Mouse (Mus musculus) megakaryocyte, adult 5-6 weeks (primary cell): Measurements from ENCODE around the gene Gucd1. TPM values are rescaled to one million over a fixed set of nuclear protein-coding genes. Genes with fewer than 3 reads are reported as not detected.

Experiments
- ATAC-seq: 2 replicates; pipeline ENCODE4 v1.8.0; 2016; ENCODE audit warnings: mild to moderate bottlenecking, inconsistent platforms; ENCODE audit not compliant: poor library complexity, severe bottlenecking
- total RNA-seq, 2 experiments: library from RNA; stranded (forward) in 1 of 2; stranded (reverse) in 1 of 2; fragments of 153-499, 151-499 nt in 1 of 2; fragments of 221-1000, 200-1000 nt in 1 of 2; gene quantifications; 2 replicates each; pipeline versions ENCODE4 v1.2.3 to v1.2.4; 2015 to 2017

The Gucd1 gene
- total RNA-seq, 2 experiments from 2014 or later: 22.1 to 33.4 TPM

DNA sequence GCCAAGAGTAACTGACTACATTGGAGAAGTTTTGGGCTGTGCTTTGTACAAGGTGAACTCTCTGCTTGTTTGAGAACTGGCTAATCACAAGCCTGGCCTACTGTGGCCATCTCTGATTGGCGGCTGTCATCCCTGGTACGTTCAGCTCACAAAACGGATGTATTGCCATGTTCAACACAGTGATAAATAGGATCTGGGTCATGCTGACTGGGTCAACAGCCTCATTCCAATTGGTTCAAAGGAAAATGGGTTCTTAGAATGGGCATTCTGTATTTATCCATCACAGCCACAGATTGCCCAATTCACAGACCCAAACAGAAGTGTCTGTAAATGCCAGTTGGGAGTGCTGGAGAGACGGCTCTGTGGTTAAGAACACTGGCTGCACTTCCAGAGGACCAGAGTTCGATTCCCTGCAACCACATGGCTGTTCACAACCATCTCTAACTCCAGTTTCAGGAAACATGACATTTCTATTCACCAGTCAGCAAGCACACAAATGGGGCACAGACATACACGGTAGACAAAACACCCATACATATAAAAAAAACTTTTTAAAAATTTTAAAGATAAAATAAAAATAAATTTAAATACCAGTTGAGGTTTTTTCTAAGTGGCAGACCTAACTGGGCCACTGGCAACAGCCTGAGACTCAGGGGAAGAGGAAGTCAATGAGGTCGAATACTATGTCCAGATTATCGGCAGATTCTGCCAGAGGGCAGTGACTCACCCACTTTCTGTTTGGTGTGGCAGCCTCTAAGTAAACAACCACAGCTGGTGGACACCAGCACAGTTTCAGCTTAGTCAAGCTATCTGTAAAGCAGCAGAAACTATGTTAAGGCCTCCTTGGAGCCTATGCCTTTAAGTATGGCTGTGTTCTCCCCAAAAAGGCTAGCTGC is 13.3 kb downstream of the Gucd1 start:
- peak; percentile 97 for ATAC-seq

DNA sequence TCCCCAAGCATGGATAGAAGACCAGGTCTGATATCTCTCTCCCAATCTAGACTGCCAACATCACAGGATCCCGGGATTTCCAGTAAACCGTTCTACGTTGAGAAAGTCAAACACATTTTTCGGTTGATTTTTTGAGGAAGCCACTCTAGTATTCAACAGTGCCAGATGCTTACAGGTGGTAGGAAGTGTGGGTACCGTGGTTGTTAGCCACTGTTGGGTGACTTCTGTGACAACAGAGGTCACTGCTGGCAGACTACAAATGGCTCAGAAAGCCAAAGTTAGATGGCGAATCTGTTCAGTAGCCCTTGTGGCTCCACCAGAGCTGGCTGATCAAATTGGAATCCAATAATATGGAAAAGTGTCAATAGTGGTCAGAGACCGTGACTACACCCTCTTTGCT is 14.1 kb downstream of the Gucd1 start:
- ATAC-seq: no peak

DNA sequence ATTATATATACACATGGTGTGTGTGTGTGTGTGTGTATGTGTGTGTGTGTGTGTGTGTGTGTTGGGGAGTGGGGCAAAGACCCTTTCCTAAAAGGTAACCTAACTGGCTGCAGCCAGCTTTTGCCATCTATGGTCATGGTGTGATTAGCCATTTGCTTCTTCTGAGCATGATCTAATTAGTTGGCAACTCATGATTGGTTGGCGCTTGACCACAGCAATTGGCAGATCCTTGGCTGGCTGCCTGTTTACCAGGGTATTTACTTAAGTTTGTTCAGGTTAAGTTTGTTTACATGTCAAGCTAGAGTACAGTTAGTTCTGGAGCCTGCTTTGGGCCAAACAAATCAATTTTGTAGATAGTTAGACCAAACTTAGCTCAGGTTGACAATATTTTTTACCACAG is 16.1 kb downstream of the Gucd1 start:
- ATAC-seq: no peak

DNA sequence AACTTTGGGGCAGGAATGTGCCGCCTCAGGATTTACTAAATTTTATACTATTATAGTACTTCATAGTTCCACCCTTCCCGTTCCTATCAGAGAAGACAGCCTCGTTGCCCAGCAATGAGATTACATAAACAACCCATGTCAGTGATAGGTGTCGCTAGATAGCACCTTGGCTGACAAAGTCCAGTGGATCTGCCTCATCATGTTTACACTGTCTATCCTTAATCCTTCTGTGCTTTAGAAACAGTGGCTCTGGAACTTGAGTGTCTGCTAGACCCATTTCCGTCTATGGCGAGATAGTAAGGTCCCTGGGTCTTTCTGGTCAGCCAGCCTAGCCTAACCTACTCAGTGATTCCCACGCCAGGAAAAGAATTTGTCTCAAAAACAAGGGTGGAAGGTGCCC is 17.4 kb downstream of the Gucd1 start:
- ATAC-seq: no peak

DNA sequence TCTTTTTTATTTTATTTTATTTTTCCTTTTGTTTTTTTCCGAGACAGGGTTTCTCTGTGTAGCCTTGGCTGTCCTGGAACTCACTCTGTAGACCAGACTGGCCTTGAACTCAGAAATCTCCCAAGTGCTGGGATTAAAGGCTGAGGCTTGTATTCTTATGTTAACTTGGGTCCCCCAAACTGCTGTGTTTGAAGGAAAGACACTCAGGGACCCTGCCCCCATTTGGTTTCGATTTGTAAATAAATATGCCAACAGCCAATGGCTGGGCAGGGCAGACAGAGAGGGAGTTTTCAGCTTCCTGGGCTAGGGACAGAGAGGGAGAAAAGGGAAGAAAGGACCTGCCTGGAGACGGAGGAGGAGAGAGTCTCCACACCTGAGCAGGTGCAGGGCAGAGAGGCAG is 18.0 kb downstream of the Gucd1 start:
- ATAC-seq: no peak

DNA sequence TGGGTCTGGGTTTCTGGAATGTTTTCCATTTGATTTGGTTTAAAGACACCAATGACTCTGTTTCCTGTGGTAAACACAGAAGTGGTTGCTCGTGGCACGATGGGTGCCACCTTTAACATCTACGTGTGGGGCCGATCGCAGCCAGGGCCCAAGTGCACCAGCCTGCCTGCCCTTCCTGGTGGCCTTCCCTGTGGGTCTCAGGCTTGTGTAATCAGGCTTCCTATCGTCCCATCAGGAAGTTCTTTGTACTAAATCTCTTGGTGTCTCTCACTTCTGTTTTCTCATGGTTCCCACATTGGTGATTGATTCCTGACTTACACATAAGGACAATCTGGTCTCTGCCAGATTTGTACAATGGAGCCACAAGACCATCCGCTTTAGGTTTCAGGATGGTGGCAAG is 18.6 kb downstream of the Gucd1 start:
- ATAC-seq: peak; percentile 51

DNA sequence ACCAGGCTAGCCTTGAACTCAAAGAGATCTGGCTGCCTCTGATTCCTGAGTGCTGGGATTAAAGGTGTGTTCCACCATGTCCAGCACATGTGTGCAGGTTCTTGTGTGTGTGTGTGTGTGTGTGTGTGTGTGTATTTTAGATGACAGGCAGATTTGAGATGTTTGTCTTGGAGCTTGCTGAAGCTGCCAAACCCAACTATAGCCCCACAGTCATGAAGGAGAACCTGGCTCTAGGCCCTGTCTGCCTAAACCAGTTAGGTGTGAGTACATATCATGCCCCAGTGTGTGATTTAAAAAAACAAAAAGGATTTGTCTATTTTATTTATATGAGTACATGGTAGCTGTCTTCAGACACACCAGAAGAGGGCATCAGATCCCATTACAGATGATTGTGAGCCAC is 21.9 kb downstream of the Gucd1 start:
- ATAC-seq: no peak

DNA sequence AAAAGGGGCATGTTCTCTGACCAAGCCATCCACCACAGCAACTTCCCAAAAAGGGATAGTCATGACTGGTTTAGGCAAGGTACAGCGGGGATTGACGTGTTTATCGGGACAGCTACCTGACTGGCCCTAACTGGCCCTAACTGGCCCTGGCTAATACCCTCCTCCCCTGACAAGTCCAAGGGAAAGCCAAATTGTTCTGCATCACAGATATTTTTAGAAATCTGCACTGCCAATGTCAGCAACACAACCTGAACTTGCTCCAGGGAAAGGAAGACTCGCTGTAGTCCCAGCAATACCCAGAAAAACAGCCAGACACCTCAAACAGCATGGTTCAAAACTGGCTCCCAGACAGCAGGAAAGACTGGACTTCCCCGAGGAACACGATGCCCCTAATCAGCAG is 22.5 kb downstream of the Gucd1 start:
- ATAC-seq: no peak

DNA sequence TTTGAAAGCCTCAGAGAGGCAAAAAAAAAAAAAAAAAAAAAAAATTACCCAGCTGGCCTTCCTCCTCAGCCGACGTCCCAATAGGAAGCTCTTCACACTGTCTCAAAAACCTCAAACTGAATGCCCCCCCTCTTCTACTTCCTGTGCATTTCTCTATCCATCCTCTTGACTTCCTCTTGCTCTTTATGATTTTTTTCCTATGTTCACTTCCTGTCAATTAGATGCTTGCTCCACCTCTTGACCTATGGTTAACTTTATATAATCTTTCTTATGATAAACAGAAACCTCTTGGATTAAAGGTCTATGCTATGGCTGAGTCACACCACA is 25.9 kb downstream of the Gucd1 start:
- ATAC-seq: peak; percentile 64

DNA sequence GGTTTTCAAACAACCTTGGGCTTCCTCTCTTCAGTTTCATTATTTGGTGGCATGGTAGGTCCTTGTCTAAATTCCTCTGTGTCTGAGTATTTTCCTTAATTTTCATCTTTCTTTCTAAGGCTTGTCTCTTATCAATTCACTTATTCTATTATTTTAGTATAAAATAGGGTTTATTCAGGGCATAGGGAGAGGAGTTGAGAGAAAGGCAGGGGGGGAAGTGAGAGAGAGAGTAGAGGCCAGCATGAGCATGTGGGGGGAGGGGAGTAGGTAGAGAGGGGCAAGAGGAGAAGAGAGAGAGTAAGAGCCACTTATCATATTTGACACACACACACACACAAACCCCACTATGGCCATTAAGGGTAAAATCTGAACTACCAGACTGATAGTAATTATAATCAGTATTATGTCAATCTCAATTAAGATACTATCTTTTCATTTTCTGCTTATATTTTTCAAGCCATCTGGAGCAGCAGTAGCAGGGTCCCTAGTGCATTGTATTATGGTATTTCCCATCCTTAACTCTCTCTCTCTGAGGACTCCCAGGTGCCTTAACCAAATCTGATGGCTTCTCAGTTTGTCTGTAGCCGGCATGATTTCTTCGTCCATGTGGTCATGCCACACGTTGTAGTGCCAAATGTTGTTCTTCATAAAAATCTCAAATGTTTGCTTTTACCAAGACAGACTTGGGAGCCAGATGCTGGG is 26.4 kb downstream of the Gucd1 start:
- no peak for ATAC-seq

DNA sequence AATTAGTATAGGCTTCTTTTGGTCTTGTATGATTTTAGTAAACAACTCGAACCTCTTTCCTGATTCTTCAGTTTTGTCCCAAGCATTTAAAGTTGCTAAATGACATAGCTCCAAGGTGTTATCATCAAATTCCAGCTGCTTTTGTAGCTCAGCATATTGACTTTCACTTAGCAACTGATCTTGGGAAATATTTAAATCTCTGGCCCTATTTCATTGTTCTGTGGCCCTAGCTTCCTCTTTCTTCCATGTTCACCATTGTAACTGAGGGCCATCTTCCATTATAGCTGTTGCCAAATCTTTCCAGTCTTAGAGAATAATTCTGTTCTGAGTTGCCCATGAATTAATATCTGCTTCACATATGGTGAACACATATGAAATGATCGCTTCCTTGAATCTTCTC is 27.0 kb downstream of the Gucd1 start:
- ATAC-seq: peak; percentile 68

DNA sequence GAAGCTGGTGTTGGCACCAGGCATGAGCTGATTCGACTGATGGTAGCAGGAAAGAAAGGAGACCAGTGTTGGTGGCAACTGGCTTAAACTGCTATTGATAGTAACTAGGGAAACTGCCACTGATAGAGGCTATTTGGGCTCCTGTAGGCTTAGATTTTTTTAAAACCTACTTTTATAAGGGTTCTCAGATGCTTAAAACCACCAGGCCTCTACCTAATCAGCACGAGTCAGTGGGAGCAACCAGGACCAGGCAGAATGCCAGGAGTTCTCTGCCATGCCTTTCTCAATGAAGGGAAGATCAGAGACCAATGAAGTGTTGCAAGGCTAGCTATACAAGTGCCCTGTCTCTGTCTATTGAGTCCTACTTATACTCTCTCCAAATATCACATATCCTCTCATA is 28.2 kb downstream of the Gucd1 start:
- no peak for ATAC-seq

DNA sequence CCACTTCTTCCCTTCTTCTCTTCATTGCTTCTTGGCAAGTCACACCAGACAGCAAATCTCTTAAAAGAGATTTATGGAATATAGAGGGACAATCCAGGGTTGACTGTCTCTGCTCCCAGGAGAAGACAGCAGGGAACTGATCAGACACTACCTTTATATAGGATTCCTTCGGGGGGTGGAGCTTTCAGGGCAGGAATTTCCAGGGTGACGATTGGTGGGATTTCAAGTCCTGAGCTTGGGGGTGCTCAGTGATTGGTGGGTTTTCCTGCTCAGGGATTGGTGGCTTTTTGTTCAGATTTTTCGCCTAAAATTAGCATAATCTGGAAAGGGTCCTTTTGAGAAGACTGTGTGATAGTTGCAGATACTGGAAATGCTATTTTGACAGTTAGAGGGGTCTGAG is 30.6 kb downstream of the Gucd1 start:
- no peak for ATAC-seq

DNA sequence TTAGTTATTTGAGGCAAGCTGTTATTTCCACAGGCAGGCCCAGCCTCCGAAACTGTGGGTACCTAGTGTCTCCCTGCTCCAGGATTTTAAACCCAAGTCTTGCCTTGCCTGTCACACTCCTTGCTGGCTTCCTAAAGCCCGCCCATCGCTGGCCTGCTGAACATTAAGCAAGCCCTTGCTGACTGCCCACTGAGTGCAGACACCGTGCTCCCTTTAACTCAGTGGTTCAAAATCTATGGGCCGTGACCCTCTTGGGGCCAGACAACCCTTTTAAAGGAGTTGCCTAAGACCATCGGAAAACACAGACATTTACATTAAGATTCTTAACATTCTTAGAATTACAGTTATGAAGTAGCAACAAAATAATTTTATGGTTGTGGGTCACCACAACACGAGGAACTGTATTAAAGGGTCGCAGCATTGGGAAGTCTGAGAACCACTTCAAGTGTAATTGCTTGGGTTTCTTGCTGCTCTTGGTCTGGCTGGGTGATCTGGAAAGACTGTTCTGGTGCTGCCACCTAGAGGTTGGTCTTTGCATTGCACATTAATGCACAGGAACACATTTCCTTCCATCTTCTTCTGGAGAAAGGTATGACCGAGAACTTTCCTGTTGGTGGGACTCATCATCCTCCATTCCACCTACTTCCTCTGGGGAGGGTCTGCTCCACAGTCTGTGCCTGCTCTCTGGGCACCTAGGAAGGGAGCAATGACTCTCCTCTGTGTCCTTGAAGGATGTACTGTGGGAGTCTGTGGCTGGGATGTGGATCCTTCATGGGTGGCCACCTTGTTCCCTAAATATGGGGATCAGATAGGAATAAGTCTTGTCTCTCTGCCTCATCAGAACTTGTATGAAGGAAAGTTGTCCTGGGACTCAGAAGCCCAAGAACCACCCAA is 31.4 kb downstream of the Gucd1 start:
- ATAC-seq: peak; percentile 88

DNA sequence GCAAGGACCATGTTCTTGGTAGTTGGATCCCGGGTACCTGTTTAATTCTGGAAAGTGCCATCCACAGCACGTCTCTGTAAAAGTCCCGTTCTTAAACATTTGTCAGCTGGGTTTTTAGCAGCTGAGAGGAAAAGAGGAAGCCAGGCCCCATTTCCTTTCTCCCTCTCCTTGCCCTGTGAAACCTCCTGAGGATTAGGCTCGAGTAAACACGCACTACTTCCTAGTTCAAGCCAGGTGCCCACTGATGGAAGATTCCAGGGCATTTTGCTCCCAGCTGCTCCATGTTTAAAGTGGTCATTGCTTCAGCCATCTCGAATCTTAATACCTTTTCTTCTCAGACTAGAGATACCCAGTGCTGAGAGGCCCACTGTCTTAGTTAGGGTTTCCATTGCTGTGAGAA is 33.0 kb downstream of the Gucd1 start:
- peak; percentile 48; the same call in 1 of the 2 replicates for ATAC-seq

DNA sequence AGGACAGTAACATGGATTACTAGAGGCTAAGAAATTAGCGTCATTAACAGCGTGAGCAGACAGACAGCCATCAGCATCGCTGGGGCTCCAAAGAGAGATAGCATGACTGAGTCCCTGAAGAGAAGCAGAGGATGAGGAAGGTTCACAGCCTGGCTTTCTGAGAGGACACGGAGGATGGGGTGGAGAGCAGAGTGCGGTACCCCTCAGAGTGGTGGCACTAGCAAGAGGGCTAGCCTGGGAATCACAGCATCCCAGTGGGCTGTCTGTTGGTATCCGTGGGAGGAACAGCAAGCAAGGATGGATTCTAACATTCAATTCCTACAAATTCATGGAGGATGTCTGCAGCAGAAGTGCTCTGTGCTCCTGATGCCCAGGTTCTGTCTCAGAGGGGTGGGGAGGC is 33.7 kb downstream of the Gucd1 start:
- no peak for ATAC-seq

DNA sequence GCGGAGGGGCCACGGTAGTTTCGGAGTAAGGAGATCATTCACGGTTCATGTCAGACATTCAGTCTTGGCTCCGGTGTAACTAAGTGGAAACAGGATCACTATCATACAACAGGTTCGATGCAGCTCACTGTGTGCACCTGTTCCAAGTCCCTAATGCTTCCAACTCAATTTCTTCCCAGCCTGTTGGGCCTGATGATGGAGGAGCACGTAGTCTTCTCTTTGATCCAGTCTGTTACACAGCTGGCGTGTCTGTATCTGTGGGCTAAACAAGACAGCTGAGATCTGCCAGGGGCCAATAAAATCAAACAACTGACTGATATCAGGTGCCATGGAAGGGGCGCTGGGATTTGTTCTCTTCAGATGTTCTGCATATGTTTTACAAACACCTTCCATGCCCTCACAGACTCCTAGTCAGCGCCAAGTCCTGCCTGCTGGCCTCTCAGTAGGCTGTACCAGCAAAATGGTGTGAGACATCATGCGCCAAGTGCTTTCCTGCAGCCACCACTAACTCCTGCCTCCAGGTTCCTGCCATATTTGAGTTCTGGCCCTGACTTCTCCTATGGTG is 34.8 kb downstream of the Gucd1 start:
- ATAC-seq: no peak

DNA sequence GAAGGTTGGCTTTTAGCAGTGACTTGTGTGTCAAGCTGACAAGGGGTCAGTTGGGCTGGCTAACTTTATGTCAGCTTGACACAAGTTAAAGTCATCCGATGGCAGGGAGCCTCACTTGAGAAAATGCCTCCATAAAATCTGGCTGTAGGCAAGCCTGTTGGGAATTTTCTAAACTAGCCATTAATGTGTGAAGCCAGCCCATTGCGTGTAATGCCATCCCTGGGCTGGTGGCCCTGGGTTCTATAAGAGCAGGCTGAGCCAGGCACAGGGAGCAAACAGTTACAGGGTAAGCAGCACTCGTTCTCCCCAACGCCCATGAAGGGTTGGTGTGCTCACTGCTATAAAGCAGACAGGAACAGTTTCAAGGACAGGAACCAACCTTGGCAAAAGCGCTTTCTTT is 35.5 kb downstream of the Gucd1 start:
- no peak for ATAC-seq

DNA sequence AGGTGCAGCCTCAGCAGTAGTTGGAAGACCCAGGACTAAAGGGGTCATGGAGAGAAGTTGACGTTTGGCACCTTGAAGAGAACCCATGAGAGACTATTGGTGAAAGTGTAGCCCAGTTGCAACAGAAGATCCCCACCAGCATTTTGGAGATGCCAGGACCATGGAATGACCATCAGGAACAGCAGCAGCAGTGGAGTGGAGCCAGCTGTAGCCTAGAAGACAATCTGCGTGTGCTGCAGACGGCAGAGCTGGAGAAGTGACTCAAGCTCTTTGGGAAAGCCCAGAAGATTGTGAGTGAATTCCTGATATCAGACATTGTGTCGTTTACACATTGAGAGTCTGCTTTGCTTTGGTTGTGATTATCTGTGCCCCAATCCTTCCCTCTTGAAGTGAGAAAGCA is 36.1 kb downstream of the Gucd1 start:
- ATAC-seq: no peak

DNA sequence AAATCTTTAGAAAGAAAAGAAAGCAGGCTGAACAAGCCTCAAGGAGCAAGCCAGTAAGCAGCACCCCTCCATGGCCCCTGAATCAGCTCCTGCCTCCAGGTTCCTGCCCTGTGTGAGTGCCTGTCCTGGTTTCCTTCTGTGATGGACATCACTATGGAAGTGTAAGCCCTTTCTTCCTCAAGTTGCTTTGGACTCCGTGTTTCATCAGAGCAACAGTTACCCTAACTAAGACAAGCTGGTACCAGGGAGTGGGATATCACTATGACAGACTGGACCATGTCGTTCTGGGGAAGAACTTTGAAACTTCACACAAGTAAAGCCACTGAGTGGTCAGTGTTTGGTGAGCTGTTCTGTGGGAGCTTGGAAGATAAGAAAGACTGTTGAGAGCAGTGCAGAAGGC is 37.8 kb downstream of the Gucd1 start:
- ATAC-seq: no peak

DNA sequence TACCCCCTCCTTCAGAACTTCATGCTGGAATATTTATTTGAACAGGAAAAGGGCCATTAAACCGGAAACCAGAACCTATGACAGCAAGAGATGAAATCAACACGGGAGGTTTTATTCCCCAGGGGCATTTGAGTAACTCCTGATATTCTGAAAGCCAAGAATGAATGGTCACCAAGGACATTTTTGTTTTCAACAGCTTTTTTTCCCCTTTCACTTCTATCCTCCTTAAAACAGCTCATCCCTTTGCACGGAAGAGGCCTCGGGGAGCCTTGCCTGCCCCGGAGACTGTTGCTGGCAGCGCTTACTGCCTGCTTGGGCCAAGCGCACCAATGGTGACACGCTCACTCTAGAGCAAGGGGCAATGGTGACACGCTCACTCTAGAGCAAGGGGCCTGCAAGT is 40.7 kb downstream of the Gucd1 start:
- ATAC-seq: no peak
